Mouse (Mus musculus): ENCODE results near the gene Med29.

GRCm38 (mm10) chr7:28395425-28395824, 2.9 kb upstream of the Med29 start:
- TF ChIP-seq POLR2A (IDR thresholded peaks at IDR 0.05; ENCODE audit: control insufficient read depth, low read depth, low read length): no peak
- no peak for TF ChIP-seq CTCF (IDR thresholded peaks at IDR 0.05; ENCODE audit: control insufficient read depth, insufficient read depth, insufficient replicate concordance, low read depth, low read length)
